Mouse (Mus musculus) gastrocnemius, postnatal 4 days (tissue): ENCODE measurements around the gene Prss2. TPM values are rescaled to one million over a fixed set of nuclear protein-coding genes. Genes with fewer than 3 reads are reported as not detected.
"Not testable (repeated sequence)": the region's sequence is repeated elsewhere in the genome, so short reads cannot be mapped to it uniquely, and the experiment has no call there.

ENCODE experiments used
- DNase-seq, 2 experiments: peaks; one replicate each; pipeline ENCODE4 v3.0.0; 2021 to 2022; ENCODE audit warnings: low spot score in 2 of 2, mixed read lengths in 2 of 2
- total RNA-seq, 2 experiments: library from RNA; stranded (reverse); gene quantifications; 2 replicates each; pipeline ENCODE4 v1.2.3; 2021

Gene Prss2
- total RNA-seq, 2 experiments from 2014 or later = not detected

GRCm38 (mm10) chr6:41554295-41555169, 32.9 kb downstream of the Prss2 start:
- no peak for DNase-seq

GRCm38 (mm10) chr6:41556389-41556788, 34.8 kb downstream of the Prss2 start:
- DNase-seq = no peak

GRCm38 (mm10) chr6:41557468-41557867, 35.9 kb downstream of the Prss2 start:
- no peak for DNase-seq

- DNase-seq = no peak
These were observed 36.7 kb downstream of the Prss2 start for GRCm38 (mm10) chr6:41558271-41558670.

GRCm38 (mm10) chr6:41559331-41559730, 37.7 kb downstream of the Prss2 start:
- no peak for DNase-seq

- DNase-seq = no peak
These were observed 38.7 kb downstream of the Prss2 start for GRCm38 (mm10) chr6:41560273-41560672.

GRCm38 (mm10) chr6:41562598-41562997, 41.0 kb downstream of the Prss2 start:
- DNase-seq = no peak

GRCm38 (mm10) chr6:41563104-41563951, 41.7 kb downstream of the Prss2 start:
- DNase-seq = not testable (repeated sequence)

- no peak for DNase-seq
These were observed 43.7 kb downstream of the Prss2 start for GRCm38 (mm10) chr6:41565261-41565660.

GRCm38 (mm10) chr6:41566965-41567364, 45.4 kb downstream of the Prss2 start:
- no peak for DNase-seq

- DNase-seq = no peak
These were observed 47.5 kb downstream of the Prss2 start for GRCm38 (mm10) chr6:41569078-41569477.

Other genes starting within 250 kb of the Prss2 start
- not detected for gene Try4, start 219.5 kb upstream of the Prss2 start, total RNA-seq
- not detected for gene Try5, start 204.9 kb upstream of the Prss2 start, total RNA-seq
- gene Try10, start 167.7 kb upstream of the Prss2 start, total RNA-seq = not detected
- not detected for gene Prss3, start 144.1 kb upstream of the Prss2 start, total RNA-seq
- not detected for gene Gm5771, start 129.4 kb upstream of the Prss2 start, total RNA-seq
- gene Gm10334, start 75.6 kb upstream of the Prss2 start, total RNA-seq = not detected
- gene Prss1, start 62.9 kb upstream of the Prss2 start, total RNA-seq = not detected
- 1 to 10 TPM; 5.1 to 5.8 TPM for gene Ephb6, start 83.7 kb downstream of the Prss2 start, total RNA-seq
- gene Trpv6, start 114.6 kb downstream of the Prss2 start, total RNA-seq = not detected
- gene Trpv5, start 159.0 kb downstream of the Prss2 start, total RNA-seq = not detected
- not detected for gene Llcfc1, start 162.6 kb downstream of the Prss2 start, total RNA-seq
- 1 to 10 TPM in 1 of 2 experiments, under 1 TPM in 1; 0.78 to 1.4 TPM for gene Kel, start 182.6 kb downstream of the Prss2 start, total RNA-seq